Mouse (Mus musculus): Measurements from ENCODE around the gene Prdm2. TPM values are rescaled to one million over a fixed set of nuclear protein-coding genes. Genes with fewer than 3 reads are reported as not detected.

The Prdm2 gene
- total RNA-seq, 2 experiments from 2014 or later: 29.6 to 31.2 TPM

DNA sequence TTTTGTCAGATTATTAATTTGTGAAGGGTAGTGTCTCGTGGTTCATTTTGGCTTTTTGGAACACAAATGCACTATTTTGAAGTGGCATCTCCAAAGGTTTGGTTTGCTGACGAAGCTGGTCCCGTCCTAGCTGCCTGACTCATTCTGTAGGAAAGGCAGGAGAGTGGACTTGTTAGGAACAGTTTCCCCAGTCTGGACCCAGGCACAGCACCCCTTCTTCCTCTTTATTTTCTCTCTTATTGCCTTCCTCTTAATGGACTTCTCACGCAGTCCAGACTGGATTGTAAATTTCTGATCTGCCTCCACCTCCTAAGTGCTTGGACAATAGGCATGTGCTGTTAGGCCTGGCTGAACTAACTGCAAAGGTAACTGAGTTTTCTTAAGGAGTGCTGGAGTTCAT lies 57.8 kb downstream of the Prdm2 start:
- no peak for DNase-seq (ENCODE audit: low spot score in 2 of 2)

DNA sequence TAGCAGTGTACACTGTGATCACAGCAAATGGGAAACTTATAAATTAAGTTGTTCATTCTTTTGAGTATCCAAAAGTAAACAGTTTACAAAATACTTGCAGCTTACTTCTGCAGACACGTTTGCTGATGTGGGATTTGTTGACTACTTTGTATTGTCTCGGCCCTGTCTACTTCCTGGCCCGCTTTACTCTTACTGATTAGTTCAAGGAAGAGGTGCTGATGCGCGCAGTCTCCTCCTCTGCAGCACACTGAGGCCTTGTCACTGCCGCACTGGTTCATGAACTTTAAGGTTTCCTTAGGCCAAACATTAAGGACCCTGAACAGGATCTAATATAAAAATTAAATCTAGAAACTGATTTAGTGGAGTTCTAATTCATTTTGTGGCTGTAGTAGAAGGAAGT lies 58.2 kb downstream of the Prdm2 start:
- no peak for DNase-seq (ENCODE audit: low spot score in 2 of 2)

DNA sequence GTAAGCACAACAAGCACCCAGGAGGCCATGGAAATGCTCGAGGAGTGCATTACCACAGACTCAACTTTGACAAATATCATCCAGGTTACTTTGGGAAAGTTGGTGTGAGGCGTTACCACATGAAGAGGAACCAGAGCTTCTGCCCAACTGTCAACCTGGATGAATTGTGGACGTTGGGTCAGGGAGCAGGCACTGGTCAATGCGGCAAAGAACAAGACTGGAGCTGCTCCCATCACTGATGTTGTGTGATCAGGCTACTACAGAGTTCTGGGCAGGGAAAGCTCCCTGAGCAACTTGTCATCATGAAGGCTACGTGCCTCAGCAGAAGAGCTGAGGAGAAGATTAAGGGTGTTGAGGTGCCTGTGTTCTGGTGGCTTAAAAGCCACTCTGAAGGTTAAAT lies 60.2 kb downstream of the Prdm2 start:
- DNase-seq (ENCODE audit: low spot score in 2 of 2): no peak

DNA sequence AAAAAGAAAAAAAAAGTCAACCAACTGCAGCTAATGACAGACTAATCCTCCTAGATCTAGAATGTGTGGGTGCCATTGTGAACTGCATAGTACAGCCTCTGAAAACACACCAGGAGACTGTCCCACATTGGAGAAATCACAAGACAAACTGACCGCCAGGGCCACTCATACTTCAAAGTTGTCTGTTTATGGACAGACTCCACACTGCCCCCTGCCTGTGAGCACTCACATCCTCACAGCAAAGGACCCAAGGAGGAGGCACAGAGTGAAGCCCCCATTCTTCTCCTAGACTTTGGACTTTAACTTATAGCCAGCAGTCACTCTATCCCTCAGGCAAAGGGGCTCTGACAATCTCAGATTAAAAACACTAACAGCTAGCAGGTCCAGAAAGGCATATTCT lies 61.5 kb downstream of the Prdm2 start:
- peak; percentile 34 to 39 for DNase-seq (ENCODE audit: low spot score in 2 of 2)

DNA sequence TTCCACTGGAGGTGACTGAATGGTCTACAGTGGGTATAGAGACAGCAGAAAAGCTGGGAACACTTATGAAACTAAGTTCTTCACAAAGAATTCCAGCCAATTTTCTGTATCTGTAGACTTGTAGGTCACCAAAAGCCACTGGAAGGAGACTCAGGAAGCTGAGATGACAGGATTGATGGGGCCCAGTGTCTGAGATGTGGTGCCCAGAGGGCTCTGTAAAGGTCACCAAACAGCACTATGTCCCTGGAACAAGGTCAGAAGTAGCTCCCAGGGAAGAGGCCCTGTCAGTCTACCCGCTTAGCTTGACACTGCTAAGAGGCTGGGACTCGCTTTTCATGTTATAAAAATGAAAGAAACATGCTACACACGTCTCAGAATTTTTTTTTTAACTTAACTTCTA lies 65.1 kb downstream of the Prdm2 start:
- no peak for DNase-seq (ENCODE audit: low spot score in 2 of 2)

DNA sequence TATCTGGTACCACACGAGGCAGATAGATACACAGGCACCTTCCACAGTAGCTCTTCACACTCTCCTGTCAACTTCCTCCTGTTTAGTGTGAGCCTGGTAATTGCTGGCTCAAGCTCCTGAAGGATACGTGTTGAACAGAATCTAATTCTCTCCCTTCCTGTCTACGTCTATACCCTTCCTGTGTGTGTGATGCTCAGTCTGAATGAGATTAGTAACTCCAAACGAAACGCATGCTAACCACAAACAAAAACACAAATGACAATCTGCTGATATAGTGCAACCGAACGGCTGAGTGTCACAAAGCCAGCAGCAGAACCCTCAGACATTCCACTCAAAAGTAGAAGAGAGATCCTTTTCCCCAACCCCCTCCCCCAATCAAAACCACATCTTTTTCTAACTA lies 69.2 kb downstream of the Prdm2 start:
- DNase-seq (ENCODE audit: low spot score in 2 of 2): no peak

DNA sequence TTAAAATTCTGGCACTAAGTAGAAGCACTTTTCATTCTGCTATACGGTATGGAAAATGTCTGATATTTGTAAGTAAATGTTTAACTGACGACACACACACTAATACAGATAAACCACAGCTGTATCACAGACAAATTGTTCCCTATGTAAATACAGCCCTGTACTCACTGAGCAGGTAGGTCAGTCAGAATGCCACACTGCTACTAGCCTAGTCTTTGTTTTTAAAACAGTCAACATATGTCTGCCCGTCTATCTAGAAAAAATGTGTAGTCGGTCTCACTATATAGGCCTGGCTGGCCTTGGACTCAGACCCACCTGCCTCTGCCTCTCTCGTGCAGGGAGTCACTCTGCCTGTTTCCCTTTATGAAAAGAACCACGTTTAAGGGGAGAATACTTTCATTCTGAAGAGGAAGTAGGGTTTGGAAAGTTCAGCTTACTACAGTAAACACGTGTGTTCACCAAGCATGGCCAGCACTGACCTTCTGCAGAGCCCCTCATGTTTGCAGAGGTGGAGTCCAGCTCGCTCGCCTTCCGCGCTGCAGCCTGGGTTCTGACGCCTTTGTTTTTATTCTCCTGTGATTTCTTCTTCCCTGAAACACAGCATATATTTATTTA lies 71.0 kb downstream of the Prdm2 start:
- DNase-seq (ENCODE audit: low spot score in 2 of 2): no peak

DNA sequence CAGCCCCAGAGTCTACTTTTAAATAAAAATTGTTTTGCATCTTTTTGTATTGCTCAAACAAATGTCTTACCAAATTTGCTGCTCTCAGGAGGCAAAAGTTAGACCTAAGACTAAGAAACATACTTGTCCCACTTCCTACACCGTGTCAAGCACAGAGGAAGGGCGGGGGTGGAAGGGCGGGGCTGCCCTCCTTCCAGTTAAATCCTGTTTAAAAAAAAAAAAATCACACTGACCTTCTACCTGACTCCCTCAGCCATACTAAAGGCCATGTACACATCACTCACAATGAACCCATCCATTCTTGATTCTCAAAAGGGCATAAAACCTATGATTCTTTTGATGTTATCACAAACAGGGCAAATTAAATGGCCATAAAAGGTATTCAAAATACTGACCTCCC lies 71.9 kb downstream of the Prdm2 start:
- DNase-seq (ENCODE audit: low spot score in 2 of 2): no peak

DNA sequence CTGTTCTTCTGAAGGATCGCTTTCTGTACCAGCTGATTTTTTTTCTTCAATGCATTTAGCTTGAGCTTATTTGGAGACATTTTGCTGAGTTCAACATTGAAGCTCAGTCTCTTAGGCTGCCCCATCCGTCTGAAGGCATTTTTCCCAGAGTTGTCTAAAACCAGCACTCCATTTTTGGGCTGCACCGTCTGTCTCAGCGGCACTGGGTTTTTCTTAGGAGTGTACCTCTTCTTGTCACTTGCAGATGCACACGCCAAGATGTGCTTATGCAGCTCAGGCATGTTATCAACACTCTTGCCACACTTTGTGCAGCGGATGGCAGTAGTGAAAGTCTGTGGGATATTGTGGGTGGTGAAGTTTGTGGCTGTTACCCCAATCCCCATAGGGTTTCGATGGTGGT lies 80.4 kb downstream of the Prdm2 start:
- DNase-seq (ENCODE audit: low spot score in 2 of 2): no peak

DNA sequence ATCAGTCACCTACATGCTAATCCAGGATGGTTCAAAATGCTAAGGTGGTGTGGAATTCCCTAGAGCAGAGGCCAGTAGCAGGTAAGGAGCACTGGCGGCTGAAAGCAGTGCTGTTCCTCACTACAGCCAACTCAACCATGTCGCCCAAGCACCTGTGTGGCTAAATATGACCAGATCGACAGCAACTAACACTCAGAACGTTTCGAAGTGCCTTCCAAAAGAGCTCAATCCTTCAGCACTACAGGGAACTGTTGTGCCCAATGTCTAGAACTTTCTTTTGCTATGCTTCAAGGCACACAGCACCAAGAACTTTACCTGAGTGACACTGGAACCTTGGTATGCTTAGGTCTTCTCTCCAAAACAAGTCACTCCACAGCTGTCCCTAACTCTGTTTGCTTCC lies 82.4 kb downstream of the Prdm2 start:
- no peak for DNase-seq (ENCODE audit: low spot score in 2 of 2)

DNA sequence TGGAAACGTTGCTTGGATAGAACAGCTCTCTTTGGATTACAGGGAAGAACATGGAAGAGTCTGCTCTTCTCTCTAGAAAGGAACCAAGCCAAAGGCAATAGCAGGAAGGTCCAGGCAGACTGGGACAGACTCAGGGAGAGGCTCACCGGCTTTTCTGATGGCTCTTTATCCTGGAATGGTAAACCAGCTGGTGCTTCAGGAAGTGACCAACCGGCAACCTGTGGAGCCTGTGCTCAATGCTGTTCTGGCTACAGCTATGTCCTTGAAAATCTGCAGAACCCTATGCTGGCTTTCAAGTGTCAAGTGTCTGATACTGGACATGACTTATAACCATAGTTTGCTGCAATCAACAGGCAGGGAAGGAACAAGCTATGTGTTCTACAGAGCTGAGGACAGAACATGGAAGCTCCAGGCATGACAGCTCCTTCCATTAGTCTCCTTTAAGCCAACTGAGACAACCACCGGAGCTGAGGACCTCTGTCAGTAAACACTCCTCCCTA lies 83.5 kb downstream of the Prdm2 start:
- no peak for DNase-seq (ENCODE audit: low spot score in 2 of 2)

DNA sequence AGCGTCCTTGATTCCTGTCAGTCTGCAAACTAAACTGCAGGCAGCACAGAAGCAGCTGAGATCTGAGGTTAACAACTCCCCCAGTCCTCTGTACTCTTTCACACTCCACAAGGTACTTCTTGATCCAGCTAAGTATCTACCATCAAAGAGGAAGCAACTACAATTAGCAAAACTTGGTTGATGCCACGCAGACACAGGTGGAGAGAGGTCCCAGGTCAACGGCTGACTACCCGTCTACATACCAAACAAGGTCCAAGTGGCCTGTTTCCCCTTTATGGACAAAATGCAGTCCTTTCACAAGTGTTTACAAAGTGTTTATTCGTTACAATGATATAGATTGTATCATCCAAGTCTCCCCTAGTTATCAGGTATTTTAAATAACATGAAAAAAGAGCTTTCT lies 85.6 kb downstream of the Prdm2 start:
- DNase-seq (ENCODE audit: low spot score in 2 of 2): no peak

DNA sequence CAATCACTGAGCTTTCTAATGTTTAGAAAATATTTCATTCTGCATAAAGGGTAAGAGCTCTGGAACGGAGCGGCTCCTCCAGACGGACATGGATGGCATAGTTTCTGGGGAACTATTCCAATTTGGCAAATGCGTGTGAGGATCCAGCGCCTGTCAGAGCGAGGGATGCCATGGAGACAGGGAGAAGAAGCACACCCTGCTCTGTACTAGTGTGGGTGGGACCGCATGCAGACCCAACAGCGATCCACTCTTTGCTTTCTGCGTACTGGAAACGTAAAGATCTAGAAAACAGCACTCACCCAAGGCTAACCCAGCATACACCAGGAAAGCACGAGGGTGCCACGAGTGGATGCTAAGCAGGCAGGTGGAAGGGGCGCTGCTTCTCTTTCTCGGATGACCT lies 86.3 kb downstream of the Prdm2 start:
- peak in 1 of 2 experiments; percentile 38 for DNase-seq (ENCODE audit: low spot score in 2 of 2)

DNA sequence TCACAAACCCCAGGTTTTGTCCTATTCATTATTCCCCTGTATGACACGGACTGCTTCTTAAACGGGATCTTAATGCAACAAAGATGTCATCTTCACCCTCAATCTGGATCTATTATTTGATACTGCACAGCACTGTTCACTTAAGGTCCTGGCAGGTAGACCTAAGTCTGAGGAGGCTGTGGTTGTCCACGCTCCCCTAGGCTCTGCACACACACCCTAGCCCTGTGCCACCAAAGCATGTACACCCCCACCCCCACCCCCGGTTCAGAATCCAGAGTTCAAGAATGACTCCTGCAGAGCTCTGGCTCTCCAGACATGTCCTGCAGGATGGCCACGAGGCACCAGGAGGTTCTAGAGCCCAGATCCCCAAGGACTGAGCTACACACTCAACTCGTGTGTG lies 87.5 kb downstream of the Prdm2 start:
- no peak for DNase-seq (ENCODE audit: low spot score in 2 of 2)

DNA sequence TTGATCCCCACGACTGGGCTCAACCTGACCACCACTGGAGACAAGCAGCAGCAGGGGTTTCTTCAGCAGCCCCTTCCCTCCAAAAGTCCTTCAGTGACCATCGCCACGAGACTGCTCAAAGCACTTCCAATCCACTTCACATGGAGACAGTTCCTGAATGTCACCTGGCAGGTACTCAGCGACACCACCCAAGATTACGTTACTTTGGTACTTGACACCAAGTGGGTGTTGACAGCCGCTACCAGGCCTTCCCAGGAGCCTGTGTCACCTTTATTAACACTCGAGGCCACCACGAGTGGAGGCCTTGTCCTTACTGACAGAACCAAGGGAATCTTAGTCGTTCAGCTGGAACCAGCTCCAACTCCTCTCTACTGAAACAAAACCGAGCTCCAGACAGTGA lies 89.8 kb downstream of the Prdm2 start:
- DNase-seq (ENCODE audit: low spot score in 2 of 2): no peak

DNA sequence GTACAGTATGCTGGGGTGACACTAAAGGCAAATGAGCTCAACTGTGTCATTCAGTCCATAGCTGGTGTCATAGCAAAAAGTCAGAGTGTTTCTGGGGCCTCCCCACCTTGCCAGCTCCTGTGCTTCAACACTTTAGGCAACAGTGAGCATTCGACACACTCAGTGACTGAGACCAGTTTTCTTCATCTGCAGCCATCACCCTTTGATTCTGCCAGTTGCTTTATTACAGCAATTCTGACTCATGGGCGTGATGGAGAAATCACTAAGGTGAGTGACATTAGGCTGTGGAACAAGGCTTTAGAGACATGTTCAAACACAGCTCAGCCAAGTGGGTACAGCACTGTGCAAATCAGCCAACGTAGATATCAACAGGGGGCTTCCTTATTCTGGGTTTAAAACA lies 91.6 kb downstream of the Prdm2 start:
- DNase-seq (ENCODE audit: low spot score in 2 of 2): no peak

DNA sequence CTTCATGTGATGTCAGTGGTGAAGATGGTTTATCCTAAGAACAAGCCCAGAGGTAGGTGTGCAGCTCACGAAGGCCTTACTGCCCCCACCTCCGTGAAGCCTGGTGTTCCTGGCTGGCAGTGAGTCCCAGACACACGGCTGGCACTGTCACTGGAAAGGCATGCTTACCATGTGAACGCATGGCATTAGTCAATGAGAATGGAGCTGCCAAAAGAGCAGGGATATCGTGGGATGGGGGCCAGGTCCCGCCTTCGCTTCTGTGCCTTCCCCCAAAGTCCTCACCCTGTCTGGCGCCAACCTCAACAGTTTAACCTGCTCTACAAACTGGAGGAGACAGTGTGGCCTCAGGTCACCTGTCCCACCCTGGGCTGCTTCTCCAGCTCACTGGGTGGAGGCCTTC lies 92.8 kb downstream of the Prdm2 start:
- DNase-seq (ENCODE audit: low spot score in 2 of 2): peak in 1 of 2 experiments; percentile 55

DNA sequence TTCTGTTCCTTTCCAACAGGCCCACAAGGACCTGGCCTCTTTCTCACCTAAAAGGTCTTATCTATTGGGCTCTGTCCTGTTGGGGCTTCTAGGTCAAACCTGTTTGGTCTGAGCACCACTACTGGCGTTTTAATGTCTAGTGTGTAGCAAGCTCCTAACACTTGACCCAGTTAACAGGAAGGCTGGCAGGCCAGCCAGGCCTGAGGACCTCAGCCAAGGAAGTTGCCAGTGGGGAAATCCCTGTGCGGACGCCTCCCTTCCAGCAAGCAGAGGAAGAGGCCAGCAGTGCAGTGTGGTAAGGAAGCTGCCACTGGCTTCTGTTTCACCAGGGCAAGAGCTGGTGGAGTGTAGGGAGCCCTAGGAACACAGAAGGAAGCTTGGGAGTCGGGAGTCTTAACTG lies 94.0 kb downstream of the Prdm2 start:
- peak; percentile 44 to 52 for DNase-seq (ENCODE audit: low spot score in 2 of 2)

DNA sequence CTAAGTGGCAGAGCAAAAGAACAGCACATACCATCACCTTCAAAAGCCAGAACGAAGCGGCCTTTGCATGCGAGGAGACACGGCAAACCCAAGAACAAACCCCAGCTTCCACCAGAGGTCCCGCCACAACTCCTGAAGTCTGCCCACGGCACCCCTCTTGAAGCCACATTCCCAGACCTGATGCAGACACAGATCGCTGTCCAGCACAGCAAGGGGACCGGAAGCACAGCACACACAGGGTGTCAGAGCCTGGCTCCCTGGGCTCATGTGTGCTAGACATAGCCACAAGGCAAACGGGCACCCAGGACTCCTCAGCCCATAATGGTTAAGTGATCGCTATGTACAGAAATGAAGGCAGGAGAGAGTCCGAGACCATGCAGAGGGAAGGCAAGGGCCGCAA lies 96.9 kb downstream of the Prdm2 start:
- DNase-seq (ENCODE audit: low spot score in 2 of 2): no peak

DNA sequence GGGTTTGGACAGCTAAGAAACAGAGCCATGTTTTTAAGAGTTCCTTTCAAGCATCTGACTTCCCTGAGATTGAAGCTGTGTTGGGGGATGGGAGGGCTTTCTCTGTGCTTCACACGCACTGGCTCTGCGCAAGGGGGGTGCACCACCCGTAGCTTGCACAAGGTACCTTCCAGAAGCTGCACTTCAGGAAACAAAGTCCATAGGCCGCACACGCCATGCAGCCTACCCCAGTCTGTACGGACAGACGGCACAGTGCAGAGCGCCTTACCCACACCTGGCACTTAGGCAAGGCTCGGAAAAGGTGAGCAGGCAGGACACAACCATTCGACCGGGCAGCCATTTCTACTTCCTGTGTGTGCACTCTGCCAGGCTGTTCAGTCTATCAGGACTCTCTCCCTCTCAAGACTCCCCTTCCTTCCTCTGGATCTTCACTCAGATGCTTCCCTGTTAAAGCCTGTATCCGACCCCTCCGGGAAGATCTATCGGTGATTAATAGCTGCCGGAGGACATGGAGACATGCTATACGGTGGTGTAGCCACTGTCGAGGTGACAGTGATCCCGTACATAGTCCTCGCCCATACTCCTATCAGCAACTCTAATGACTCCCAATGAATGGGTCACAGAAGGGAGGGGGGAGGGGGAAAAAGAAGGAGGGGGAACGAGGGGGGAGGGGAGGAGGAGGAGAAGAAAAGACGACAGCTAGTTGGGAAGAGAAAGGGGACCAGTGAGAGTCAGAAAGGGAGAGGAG lies 98.4 kb downstream of the Prdm2 start:
- no peak for DNase-seq (ENCODE audit: low spot score in 2 of 2)

DNA sequence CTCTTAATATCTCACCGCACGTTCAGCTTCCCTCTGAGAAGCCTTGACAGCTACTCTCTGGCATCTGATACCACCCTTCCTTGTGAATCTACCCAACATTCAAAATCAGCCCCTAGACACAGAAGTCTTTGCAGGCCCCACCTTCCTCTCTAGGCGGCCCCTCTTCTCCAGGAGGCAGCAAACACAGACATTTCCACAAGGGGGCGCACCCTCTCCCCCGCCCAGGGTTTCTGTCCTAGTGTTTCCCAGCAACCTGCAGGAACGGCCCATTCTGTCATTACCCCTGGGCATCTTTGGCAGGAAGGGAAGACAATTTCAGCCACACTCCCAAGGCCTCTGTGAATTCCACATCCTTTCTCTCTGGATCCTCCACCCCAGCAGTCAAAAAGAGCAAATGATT lies 99.8 kb downstream of the Prdm2 start:
- peak; percentile 78 to 79 for DNase-seq (ENCODE audit: low spot score in 2 of 2)

DNA sequence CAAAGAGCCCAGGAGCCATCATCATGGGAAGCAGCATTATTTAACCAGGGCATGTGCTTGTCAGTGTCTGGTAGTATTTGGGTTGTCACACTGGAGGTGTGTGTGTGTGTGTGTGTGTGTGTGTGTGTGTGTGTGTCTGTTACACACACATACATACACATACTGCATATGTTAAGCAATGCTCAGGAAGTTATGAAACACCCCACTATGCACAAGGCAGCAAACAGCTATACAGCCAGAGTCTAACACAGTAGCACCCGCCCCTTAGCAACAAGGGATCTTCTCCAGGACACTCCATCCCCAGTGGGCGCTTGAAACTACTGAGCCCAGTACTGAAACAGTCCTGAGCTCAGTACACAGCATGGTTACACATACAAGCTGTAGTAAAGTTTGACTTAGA lies 100.4 kb downstream of the Prdm2 start:
- DNase-seq (ENCODE audit: low spot score in 2 of 2): no peak

DNA sequence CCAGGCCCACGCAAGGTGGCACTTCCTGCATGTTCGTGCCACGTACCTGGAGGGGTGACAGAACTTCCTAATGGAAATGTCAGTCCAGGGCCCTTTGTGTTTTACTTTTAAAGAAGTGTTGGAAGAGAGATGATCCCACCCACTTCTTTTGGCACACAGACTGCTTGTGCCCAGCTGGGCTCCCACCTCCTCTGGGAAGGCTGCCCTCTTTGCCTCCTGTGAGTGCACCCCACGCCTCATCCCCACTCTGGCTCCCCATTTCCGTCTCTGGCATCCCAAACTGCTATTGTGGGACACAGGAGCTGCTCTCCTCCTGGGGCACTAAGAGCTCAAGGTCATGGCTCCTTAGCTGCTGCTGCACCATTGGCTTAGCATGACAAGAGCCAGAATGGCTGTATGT lies 100.9 kb downstream of the Prdm2 start:
- DNase-seq (ENCODE audit: low spot score in 2 of 2): no peak

Data from layer of hippocampus, postnatal 10 days (tissue).